Mouse (Mus musculus) liver, adult (tissue): ENCODE measurements around the gene Pdlim7.

Experiments used
- GATA4 ChIP-seq: IDR thresholded peaks from 2 replicates; pipeline ENCODE4 v1.6.1; 2014; ENCODE audit warnings: mild to moderate bottlenecking, low read length; ENCODE audit not compliant: insufficient replicate concordance

Gene Pdlim7

DNA sequence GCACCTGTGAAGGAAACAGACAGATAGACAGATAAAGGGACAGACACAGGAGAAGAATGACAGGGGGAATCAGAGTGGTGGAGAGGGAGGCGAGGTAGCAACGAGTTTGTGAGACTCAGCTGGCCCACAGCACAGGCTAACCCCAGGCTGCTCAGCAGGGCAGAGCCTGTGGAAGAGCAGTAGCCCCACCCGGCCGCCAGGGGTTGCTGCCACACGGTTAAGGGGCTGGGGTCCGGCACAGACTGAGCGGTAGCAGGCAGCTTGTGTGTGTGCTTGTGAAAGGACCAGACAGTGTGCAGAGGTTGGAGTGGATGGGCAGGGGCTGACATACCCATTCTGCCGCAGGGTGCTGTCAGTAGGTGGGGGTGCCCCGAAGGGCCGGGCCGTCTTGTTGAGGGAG lies 5.6 kb downstream of the Pdlim7 start:
- no peak for TF ChIP-seq GATA4

DNA sequence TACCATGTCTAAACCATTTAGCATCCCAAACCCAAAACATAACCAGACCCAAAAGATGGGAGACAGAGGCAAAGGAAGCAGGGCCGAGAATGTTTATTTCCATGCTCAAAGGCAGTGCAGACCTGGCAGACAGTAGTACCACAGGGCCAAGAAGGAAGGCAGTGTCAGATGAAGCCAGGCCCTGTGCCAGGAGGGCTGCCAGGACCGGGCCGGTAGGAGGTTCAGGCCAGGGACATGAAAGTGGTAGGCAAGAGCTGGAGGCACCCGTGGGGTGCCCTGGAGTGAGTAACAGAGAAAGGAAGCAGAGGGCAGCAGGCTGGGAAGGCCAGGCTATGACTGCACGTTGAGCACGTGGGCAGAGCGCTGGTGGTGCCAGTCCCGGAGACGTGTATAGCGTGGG lies 6.8 kb downstream of the Pdlim7 start:
- no peak for TF ChIP-seq GATA4

- TF ChIP-seq GATA4, result no peak
Observed at GRCm38 (mm10) chr13:55505810-55506209, 7.7 kb downstream of the Pdlim7 start.

DNA sequence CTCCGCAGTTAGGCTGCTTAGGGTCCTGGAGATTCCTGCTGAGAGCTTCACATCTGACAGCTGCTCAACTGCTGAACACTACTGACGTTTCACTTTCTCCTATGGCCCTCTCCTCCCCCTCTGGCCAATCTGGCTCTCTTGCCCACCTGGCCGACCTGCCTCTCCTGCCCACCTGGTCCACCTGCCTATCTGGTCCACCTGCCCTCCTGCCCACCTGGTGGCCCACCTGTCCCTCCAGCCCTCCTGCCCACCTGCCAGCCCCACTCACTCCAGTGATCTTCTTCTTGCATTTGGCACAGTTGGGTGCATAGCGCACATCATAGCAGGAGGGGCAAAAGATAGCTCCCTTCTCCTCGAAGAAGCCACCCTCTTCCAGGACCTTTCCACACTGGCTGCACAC lies 9.1 kb downstream of the Pdlim7 start:
- TF ChIP-seq GATA4, result no peak

GRCm38 (mm10) chr13:55502405-55502804 lies 11.1 kb downstream of the Pdlim7 start:
- TF ChIP-seq GATA4, result no peak

DNA sequence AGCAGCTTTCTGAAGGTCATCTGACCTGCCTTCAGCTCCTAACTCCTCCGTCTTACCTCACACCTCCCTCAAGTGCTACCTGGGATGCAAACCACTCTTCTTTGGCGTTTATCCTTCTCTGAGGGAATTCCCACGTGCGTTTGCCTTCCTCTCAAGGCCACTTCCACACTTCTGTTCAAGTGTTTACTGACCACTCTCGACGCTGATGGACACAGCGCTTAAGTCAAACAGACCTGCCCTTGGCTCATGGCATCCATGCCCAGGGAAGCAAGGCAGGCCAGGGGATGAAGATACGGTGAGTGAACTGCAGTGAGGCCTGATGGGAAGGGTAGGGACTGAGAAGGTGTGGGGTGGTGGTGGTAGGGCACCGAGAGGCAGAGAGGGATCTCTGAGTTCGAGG lies 12.9 kb downstream of the Pdlim7 start:
- no peak for TF ChIP-seq GATA4

- no peak for TF ChIP-seq GATA4
Observed at GRCm38 (mm10) chr13:55498906-55499305, 14.6 kb downstream of the Pdlim7 start.

- no peak for TF ChIP-seq GATA4
Observed at GRCm38 (mm10) chr13:55496661-55497060, 16.8 kb downstream of the Pdlim7 start.

DNA sequence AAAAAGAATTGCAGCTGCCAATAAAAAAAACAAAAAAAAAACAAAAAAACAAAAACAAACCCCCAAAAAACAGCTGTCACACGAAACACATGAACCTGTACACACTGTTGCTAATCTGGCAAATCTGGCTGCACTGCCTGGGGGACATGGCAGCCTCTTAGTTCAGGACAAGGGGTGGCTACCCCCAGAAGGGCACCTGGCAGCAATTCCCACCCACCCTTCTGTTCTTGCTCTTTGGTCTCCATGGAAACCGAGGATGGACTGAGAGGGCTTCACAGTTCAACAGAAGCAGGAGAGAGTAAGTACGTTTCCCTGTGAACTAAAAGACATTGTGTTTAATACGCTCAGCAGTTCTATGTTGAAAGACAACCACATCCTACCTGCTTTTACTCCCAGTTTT lies 17.8 kb downstream of the Pdlim7 start:
- TF ChIP-seq GATA4, result no peak

- TF ChIP-seq GATA4, result peak; percentile 91
Observed at GRCm38 (mm10) chr13:55494883-55495621, 18.4 kb downstream of the Pdlim7 start.

GRCm38 (mm10) chr13:55494257-55494656 lies 19.2 kb downstream of the Pdlim7 start:
- no peak for TF ChIP-seq GATA4

DNA sequence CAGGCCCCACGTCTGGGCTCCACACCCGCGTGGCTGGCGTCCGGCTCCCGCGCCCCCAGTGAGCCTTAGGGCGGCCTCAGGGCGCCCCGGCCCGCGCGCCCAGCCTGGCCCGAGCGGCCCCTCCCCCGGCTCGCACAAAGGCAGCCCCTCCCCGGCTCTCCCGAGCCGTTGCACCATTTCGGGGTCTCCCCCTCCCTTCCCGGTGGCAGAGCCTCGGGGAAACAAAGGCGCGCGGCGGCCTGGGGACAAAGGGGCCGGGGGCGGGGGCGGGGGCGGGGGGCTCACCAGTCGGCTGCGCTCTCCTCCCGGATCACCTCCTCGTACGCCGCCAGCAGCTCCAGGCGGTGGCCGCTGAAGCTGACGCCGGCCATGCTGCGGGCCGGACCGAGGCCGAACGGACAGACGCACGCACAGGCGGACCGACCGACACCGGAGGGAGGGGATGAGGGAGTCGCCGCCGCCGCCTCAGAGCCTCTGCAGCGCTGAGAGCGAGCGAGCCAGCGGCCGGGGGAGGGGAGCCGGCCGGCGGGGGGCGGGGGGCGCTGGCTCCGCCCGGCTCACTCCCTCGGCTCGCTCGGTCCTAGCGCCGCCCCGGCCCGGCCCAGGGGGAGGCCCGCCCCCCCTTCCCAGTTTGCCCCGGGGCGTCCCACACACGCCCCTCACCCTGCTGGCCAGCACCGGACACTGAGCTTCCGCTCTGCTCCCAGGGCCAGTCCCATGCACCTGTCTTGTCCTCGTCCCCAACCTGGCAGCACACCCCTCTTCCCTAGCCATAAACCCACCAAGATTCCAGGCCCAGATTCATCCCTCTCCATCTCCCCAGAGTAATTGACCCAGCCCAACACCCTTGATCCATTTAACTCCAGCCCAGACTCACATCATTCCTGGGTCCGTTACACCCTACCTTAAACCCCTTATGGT lies 25.6 kb downstream of the Pdlim7 start, which contains the start of gene Dbn1:
Dbn1 (minus strand) TSS at position 534 of the 921 bp plus-strand sequence.
- TF ChIP-seq GATA4, result no peak

GRCm38 (mm10) chr13:55486916-55487577 lies 26.4 kb downstream of the Pdlim7 start:
- no peak for TF ChIP-seq GATA4

GRCm38 (mm10) chr13:55486029-55486794 lies 27.3 kb downstream of the Pdlim7 start:
- TF ChIP-seq GATA4, result no peak
